Mouse (Mus musculus): ENCODE data around the gene Pax3. TPM values are rescaled to one million over a fixed set of nuclear protein-coding genes. Genes with fewer than 3 reads are reported as not detected.

Gene Pax3
- total RNA-seq (2017) = not detected in 2 replicates

GRCm38 (mm10) chr1:78196751-78197311, at the start of gene Pax3:
TSS of gene Pax3 (minus strand) at chr1:78197134.
- peak; percentile 28; the same call in 1 of the 2 replicates for ATAC-seq (replicated peaks; ENCODE audit: low read depth, poor library complexity, severe bottlenecking)

- no peak for ATAC-seq (replicated peaks; ENCODE audit: low read depth, poor library complexity, severe bottlenecking)
Measured at GRCm38 (mm10) chr1:78234306-78234705, 37.4 kb upstream of the Pax3 start.

- no peak for ATAC-seq (replicated peaks; ENCODE audit: low read depth, poor library complexity, severe bottlenecking)
Measured at GRCm38 (mm10) chr1:78231901-78232546, 35.1 kb upstream of the Pax3 start.

GRCm38 (mm10) chr1:78229801-78230200, 32.9 kb upstream of the Pax3 start:
- ATAC-seq (replicated peaks; ENCODE audit: low read depth, poor library complexity, severe bottlenecking) = no peak

GRCm38 (mm10) chr1:78228771-78229170, 31.8 kb upstream of the Pax3 start:
- no peak for ATAC-seq (replicated peaks; ENCODE audit: low read depth, poor library complexity, severe bottlenecking)

- ATAC-seq (replicated peaks; ENCODE audit: low read depth, poor library complexity, severe bottlenecking) = no peak
Measured at GRCm38 (mm10) chr1:78218057-78218780, 21.3 kb upstream of the Pax3 start.

- no peak for ATAC-seq (replicated peaks; ENCODE audit: low read depth, poor library complexity, severe bottlenecking)
Measured at GRCm38 (mm10) chr1:78217151-78218034, 20.5 kb upstream of the Pax3 start.

GRCm38 (mm10) chr1:78216509-78217141, 19.7 kb upstream of the Pax3 start:
- no peak for ATAC-seq (replicated peaks; ENCODE audit: low read depth, poor library complexity, severe bottlenecking)

- ATAC-seq (replicated peaks; ENCODE audit: low read depth, poor library complexity, severe bottlenecking) = 0 out of 2 replicates have a peak, but pooled peaks have one; percentile 39
Measured at GRCm38 (mm10) chr1:78215749-78216508, 19.0 kb upstream of the Pax3 start.

GRCm38 (mm10) chr1:78211041-78211440, 14.1 kb upstream of the Pax3 start:
- ATAC-seq (replicated peaks; ENCODE audit: low read depth, poor library complexity, severe bottlenecking) = no peak

- no peak for ATAC-seq (replicated peaks; ENCODE audit: low read depth, poor library complexity, severe bottlenecking)
Measured at GRCm38 (mm10) chr1:78210568-78210967, 13.6 kb upstream of the Pax3 start.

GRCm38 (mm10) chr1:78208281-78208814, 11.4 kb upstream of the Pax3 start:
- no peak for ATAC-seq (replicated peaks; ENCODE audit: low read depth, poor library complexity, severe bottlenecking)

GRCm38 (mm10) chr1:78204341-78204740, 7.4 kb upstream of the Pax3 start:
- ATAC-seq (replicated peaks; ENCODE audit: low read depth, poor library complexity, severe bottlenecking) = no peak

- 0 out of 2 replicates have a peak, but pooled peaks have one; percentile 30 for ATAC-seq (replicated peaks; ENCODE audit: low read depth, poor library complexity, severe bottlenecking)
Measured at GRCm38 (mm10) chr1:78203622-78204211, 6.8 kb upstream of the Pax3 start.

- ATAC-seq (replicated peaks; ENCODE audit: low read depth, poor library complexity, severe bottlenecking) = no peak
Measured at GRCm38 (mm10) chr1:78203086-78203614, 6.2 kb upstream of the Pax3 start.

GRCm38 (mm10) chr1:78202466-78203085, 5.6 kb upstream of the Pax3 start:
- ATAC-seq (replicated peaks; ENCODE audit: low read depth, poor library complexity, severe bottlenecking) = no peak

- no peak for ATAC-seq (replicated peaks; ENCODE audit: low read depth, poor library complexity, severe bottlenecking)
Measured at GRCm38 (mm10) chr1:78201251-78202010, 4.5 kb upstream of the Pax3 start.

Data from common myeloid progenitor, adult 5-6 weeks (primary cell).